Mouse (Mus musculus) limb, embryonic 13.5 days (tissue): ENCODE data around the gene Spint1. TPM values are rescaled to one million over a fixed set of nuclear protein-coding genes. Genes with fewer than 3 reads are reported as not detected.

ENCODE experiments used
- ATAC-seq: fragments of 200-750 bp; cut with Nextera tagmentation; 2 replicates; pipeline ENCODE4 v1.8.0; 2017; ENCODE audit warnings: low read depth, moderate number of reproducible peaks, moderate TSS enrichment; ENCODE audit not compliant: low FRiP score
- H3K27ac ChIP-seq: fragments of 300-500 bp; sonication (generic); 2 replicates; pipeline ENCODE4 v1.5.1; 2015; ENCODE audit warnings: inconsistent platforms, mild to moderate bottlenecking, moderate library complexity
- H3K27me3 ChIP-seq: fragments of 300-500 bp; sonication (generic); 2 replicates; pipeline ENCODE4 v1.6.1; 2015; ENCODE audit warnings: mild to moderate bottlenecking, inconsistent platforms
- H3K36me3 ChIP-seq: fragments of 300-500 bp; sonication (generic); 2 replicates; pipeline ENCODE4 v1.6.1; 2015; ENCODE audit warnings: inconsistent platforms, mild to moderate bottlenecking, moderate library complexity
- H3K4me1 ChIP-seq: fragments of 300-500 bp; sonication (generic); 2 replicates; pipeline ENCODE4 v1.6.1; 2015; ENCODE audit warnings: inconsistent platforms
- H3K4me2 ChIP-seq: fragments of 300-500 bp; sonication (generic); replicated peaks from 2 replicates; pipeline ENCODE4 v1.6.1; 2015; ENCODE audit warnings: inconsistent platforms, mild to moderate bottlenecking, moderate library complexity
- H3K4me3 ChIP-seq: fragments of 300-500 bp; sonication (generic); 2 replicates; pipeline ENCODE4 v1.5.1; 2015; ENCODE audit warnings: moderate library complexity, mild to moderate bottlenecking, inconsistent platforms
- H3K9ac ChIP-seq: fragments of 300-500 bp; sonication (generic); 2 replicates; pipeline ENCODE4 v1.6.1; 2015; ENCODE audit warnings: mild to moderate bottlenecking, inconsistent platforms
- H3K9me3 ChIP-seq: fragments of 300-500 bp; sonication (generic); 2 replicates; pipeline ENCODE4 v1.6.1; 2016; ENCODE audit warnings: inconsistent platforms
- WGBS: fragments of 180-500 bp; shearing (Covaris S2); methylation state at CpG from one replicate; pipeline ENCODE4 v1.1.7; 2015; 5-methylcytosine and 5-hydroxymethylcytosine counted together
- polyA plus RNA-seq: library from polyadenylated mRNA; unstranded; fragments of >200 nt; fragmentation: Nextera tagmentation; extraction: Ambion mirVana; gene quantifications from 2 replicates; pipeline ENCODE4 v1.2.1, GENCODE M21; 2015

Gene Spint1
- polyA plus RNA-seq, 1 experiment from 2014 or later = 9.4 TPM

DNA sequence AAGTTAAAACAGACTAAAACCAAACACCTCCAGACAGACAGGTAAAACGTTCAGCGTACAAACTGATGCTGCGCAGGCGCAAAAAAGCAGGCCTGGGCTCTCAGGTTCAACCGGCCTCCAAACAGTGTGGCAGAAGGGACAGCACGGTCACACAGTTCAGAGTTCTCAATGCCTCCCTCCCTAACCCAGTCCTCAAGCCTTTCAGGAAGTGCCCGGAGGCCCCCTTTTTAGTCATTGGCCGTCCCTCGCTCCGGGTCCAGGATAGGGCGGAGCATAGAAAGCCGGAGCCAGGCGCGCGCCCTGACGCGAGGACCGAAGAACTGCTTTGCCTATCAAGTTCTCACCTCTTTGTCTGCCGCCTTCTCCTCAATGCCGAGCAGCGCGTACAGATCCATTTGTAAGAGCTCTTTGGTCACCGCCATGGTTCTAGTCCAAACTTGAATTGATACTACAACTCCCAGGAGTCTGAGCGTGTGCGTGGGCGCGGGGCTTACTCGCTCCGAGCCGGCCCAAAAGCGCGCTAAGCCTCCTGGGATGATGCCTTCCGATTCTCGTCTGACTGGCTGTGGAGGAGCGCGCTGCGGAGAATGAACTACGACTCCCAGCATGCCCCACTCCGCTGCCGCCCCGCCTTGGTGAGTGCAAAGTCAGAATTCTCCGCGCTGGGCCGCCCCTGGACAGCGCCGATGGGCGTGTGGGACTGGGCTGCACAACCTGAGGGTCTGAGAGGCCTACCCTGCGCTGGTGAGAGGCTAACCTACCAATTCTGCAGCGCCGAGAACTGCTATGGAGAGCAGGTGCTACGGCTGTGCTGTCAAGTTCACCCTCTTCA, 28.6 kb upstream of the Spint1 start, which contains the start of the genes Zfyve19 and Dnajc17:
Zfyve19 (plus strand) TSS at position 274 of the 832 bp plus-strand sequence.
Dnajc17 (minus strand) TSS at position 452 of the 832 bp plus-strand sequence.
- Histone ChIP-seq H3K9me3 (no peaks in the 10 kb centered on the region), H3K4me3 (peak within 1 kb of the TSS; percentile 76), H3K27me3 (no peaks in the 10 kb centered on the region), H3K36me3 (peaks cover 33% of the 10 kb centered on the region), H3K4me1 (peaks cover 19% of the 10 kb centered on the region), H3K27ac (peak within 1 kb of the TSS; percentile 91), H3K9ac (peak within 1 kb of the TSS; percentile 81), H3K4me2 (peak within 1 kb of the TSS; percentile 71)
- peak; percentile 98 for ATAC-seq
- WGBS = under 1% methylated on average over 51 of the region's 51 CpGs

- ATAC-seq = no peak
- Histone ChIP-seq H3K4me1 (peaks cover 16% of the 10 kb centered on the region), H3K4me2 (peak overlapping the region; percentile 71), H3K36me3 (peaks cover 38% of the 10 kb centered on the region), H3K27ac (peak overlapping the region; percentile 91; the same call in 1 of the 2 replicates), H3K4me3 (peak overlapping the region; percentile 76), H3K9ac (peak overlapping the region; percentile 81), H3K27me3 (no peaks in the 10 kb centered on the region), H3K9me3 (no peaks in the 10 kb centered on the region)
- WGBS = 1% methylated on average over 13 of the region's 13 CpGs
Observed at GRCm38 (mm10) chr2:119209176-119209507, 28.0 kb upstream of the Spint1 start.

DNA sequence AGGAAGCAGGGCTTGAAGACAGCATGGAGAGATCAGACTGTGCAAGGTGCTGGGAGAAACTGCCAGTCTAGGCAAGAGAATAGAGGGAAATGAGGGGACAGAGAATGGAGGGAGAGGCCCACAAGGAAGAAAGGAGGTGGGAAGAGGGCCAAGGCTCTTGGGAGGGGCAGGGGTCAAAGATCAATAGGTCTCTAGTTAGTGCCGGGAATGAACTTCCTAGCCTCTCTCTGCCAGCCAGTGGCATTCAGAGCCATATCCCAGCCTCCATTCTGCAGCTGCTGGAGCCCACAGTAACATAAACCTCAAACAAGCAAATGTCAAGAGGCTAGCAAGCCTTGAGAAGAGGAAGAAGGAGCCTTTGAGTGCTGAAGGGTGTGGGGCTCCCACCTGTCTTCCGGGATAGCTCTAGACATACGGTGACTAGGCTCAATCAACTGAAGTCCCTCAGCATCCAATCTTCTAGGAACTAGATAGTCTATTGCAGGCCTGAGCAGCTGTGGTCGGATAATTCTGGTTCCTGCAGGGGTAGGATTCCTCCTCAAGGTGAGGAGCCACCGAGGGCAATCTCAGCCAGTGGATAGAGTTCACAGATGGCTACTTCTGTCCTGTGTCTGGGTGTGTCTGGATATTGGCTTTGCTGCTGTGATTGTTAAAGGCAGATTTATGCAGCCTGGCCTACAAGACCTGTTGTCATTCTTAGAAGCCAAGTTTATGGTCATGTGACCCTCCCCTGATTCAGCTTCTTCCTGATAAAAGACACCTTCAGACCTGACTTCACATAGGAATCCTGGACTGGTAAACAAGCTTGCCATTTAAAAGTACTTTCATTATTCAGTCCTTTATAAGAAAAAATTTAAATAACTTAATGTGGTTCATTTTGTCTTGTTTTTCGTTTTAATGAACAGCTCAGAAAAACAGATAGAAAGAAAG, 7.1 kb upstream of the Spint1 start, which contains the start of gene Ppp1r14d:
Ppp1r14d (minus strand) TSS at position 132 of the 930 bp plus-strand sequence.
- Histone ChIP-seq H3K4me1 (peaks cover 5% of the 10 kb centered on the region; the same call in 1 of the 2 replicates), H3K27ac (no peak within 1 kb of the TSS), H3K9me3 (no peaks in the 10 kb centered on the region), H3K27me3 (peaks cover 14% of the 10 kb centered on the region), H3K9ac (no peak within 1 kb of the TSS; the same call in 1 of the 2 replicates), H3K36me3 (no peaks in the 10 kb centered on the region), H3K4me3 (no peak within 1 kb of the TSS), H3K4me2 (no peak within 1 kb of the TSS)
- no peak for ATAC-seq
- WGBS = 67% methylated on average over 6 of the region's 6 CpGs

- no peak for ATAC-seq
- Histone ChIP-seq H3K9me3 (no peaks in the 10 kb centered on the region), H3K27me3 (peaks cover 72% of the 10 kb centered on the region), H3K4me2 (peak overlapping the region; percentile 88), H3K4me1 (peaks cover 12% of the 10 kb centered on the region), H3K36me3 (no peaks in the 10 kb centered on the region), H3K9ac (peak overlapping the region; percentile 56), H3K27ac (no peak overlapping the region), H3K4me3 (peak overlapping the region; percentile 55)
- 7% methylated on average over 25 of the region's 25 CpGs for WGBS
Observed at GRCm38 (mm10) chr2:119236682-119237209, 416 bp upstream of the Spint1 start.

DNA sequence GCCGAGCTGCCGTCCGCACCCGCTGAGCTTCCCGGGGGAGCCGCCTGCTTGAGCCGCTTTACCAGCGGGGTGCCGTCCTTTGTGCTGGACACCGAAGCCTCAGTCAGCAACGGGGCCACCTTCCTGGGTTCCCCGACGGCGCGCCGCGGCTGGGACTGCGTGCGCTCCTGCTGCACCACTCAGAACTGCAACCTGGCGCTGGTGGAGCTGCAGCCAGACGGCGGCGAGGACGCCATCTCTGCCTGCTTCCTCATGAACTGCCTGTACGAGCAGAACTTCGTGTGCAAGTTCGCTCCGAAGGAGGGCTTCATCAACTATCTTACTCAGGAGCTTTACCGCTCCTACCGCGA, 684 bp downstream of the Spint1 start:
- peak overlapping the region; percentile 88 for H3K4me2 ChIP-seq
- H3K9me3 ChIP-seq = no peaks in the 10 kb centered on the region
- H3K27me3 ChIP-seq = peaks cover 72% of the 10 kb centered on the region
- no peak for ATAC-seq
- peak overlapping the region; percentile 55 for H3K4me3 ChIP-seq
- H3K27ac ChIP-seq = no peak overlapping the region
- WGBS = 2% methylated on average over 31 of the region's 31 CpGs
- H3K4me1 ChIP-seq = peaks cover 12% of the 10 kb centered on the region
- H3K9ac ChIP-seq = peak overlapping the region; percentile 56
- H3K36me3 ChIP-seq = no peaks in the 10 kb centered on the region

GRCm38 (mm10) chr2:119238671-119239070, 1.5 kb downstream of the Spint1 start:
- Histone ChIP-seq H3K4me3 (peak overlapping the region; percentile 55; the same call in 1 of the 2 replicates), H3K4me2 (peak overlapping the region; percentile 88; the same call in 1 of the 2 replicates), H3K27ac (no peak overlapping the region), H3K9me3 (no peaks in the 10 kb centered on the region), H3K9ac (no peak overlapping the region), H3K4me1 (peaks cover 12% of the 10 kb centered on the region), H3K27me3 (peaks cover 71% of the 10 kb centered on the region), H3K36me3 (no peaks in the 10 kb centered on the region)
- ATAC-seq = no peak
- 79% methylated on average over 2 of the region's 2 CpGs for WGBS

GRCm38 (mm10) chr2:119240075-119240818, 3.1 kb downstream of the Spint1 start:
- Histone ChIP-seq H3K4me2 (no peak overlapping the region), H3K27ac (no peak overlapping the region), H3K4me3 (no peak overlapping the region), H3K9me3 (no peaks in the 10 kb centered on the region), H3K27me3 (peaks cover 56% of the 10 kb centered on the region), H3K9ac (no peak overlapping the region), H3K4me1 (peaks cover 12% of the 10 kb centered on the region), H3K36me3 (no peaks in the 10 kb centered on the region)
- no peak for ATAC-seq
- 70% methylated on average over 4 of the region's 4 CpGs for whole genome bisulfite sequencing

GRCm38 (mm10) chr2:119240819-119241186, 3.6 kb downstream of the Spint1 start:
- peaks cover 50% of the 10 kb centered on the region for H3K27me3 ChIP-seq
- peaks cover 12% of the 10 kb centered on the region for H3K4me1 ChIP-seq
- H3K27ac ChIP-seq = no peak overlapping the region
- no peak overlapping the region for H3K9ac ChIP-seq
- no peaks in the 10 kb centered on the region for H3K9me3 ChIP-seq
- no peak overlapping the region for H3K4me3 ChIP-seq
- H3K4me2 ChIP-seq = no peak overlapping the region
- WGBS = 90% methylated on average over 4 of the region's 4 CpGs
- no peak for ATAC-seq
- no peaks in the 10 kb centered on the region for H3K36me3 ChIP-seq

DNA sequence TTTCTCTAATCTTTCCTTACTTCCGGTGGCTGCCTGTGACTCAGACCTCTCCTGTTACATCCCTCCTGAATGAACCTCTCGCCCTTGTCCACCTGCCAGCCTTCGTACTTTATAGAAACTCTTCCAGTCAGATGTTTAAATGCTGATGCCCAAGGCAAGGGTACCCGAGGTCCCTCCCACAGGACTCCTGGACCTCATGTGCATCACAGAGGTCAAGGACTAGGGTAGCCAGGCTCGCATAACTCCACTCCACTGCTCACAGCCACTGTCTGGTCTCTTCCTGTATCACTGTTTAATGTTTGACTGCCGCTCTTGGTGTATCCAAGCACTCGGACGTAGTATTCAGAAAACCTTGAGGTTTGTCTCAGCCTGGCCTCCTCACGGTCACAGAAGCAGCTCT, 5.4 kb downstream of the Spint1 start:
- H3K4me3 ChIP-seq = no peak overlapping the region
- H3K4me1 ChIP-seq = peaks cover 3% of the 10 kb centered on the region; the same call in 1 of the 2 replicates
- peaks cover 33% of the 10 kb centered on the region for H3K27me3 ChIP-seq
- no peak overlapping the region for H3K27ac ChIP-seq
- no peaks in the 10 kb centered on the region for H3K36me3 ChIP-seq
- H3K4me2 ChIP-seq = no peak overlapping the region
- WGBS = 80% methylated on average over 9 of the region's 9 CpGs
- H3K9me3 ChIP-seq = no peaks in the 10 kb centered on the region
- no peak for ATAC-seq
- H3K9ac ChIP-seq = no peak overlapping the region

GRCm38 (mm10) chr2:119245246-119245645, 8.1 kb downstream of the Spint1 start:
- Histone ChIP-seq H3K36me3 (no peaks in the 10 kb centered on the region), H3K4me2 (no peak overlapping the region), H3K9ac (no peak overlapping the region), H3K27me3 (peaks cover 15% of the 10 kb centered on the region), H3K4me3 (no peak overlapping the region), H3K27ac (no peak overlapping the region), H3K4me1 (no peaks in the 10 kb centered on the region), H3K9me3 (no peaks in the 10 kb centered on the region)
- ATAC-seq = no peak
- 85% methylated on average over 7 of the region's 7 CpGs for WGBS

- Histone ChIP-seq H3K4me2 (no peak overlapping the region), H3K27me3 (peaks cover 9% of the 10 kb centered on the region; the same call in 1 of the 2 replicates), H3K9me3 (no peaks in the 10 kb centered on the region), H3K4me1 (no peaks in the 10 kb centered on the region), H3K36me3 (no peaks in the 10 kb centered on the region), H3K9ac (no peak overlapping the region), H3K4me3 (no peak overlapping the region), H3K27ac (no peak overlapping the region)
- WGBS = 86% methylated on average over 9 of the region's 9 CpGs
- ATAC-seq = no peak
Observed at GRCm38 (mm10) chr2:119247904-119248303, 10.7 kb downstream of the Spint1 start.
